Mouse (Mus musculus) liver, embryonic 11.5 days (tissue): ENCODE data around the gene Fitm2. TPM values are rescaled to one million over a fixed set of nuclear protein-coding genes. Genes with fewer than 3 reads are reported as not detected.

ENCODE experiments used
- ATAC-seq: fragments of 200-750 bp; cut with Nextera tagmentation; replicated peaks from 2 replicates; pipeline ENCODE4 v1.8.0; 2017; ENCODE audit warnings: moderate number of reproducible peaks, mild to moderate bottlenecking, moderate TSS enrichment, moderate library complexity; ENCODE audit not compliant: low FRiP score
- DNase-seq: peaks from one replicate; pipeline ENCODE4 v3.0.0-alpha.2; 2017; ENCODE audit warnings: low spot score
- H3K27ac ChIP-seq: fragments of 300-500 bp; sonication (generic); 2 replicates; pipeline ENCODE4 v1.5.1; 2014; ENCODE audit warnings: mild to moderate bottlenecking, low read depth, low read length, control low read depth
- H3K27me3 ChIP-seq: fragments of 300-500 bp; sonication (generic); replicated peaks from 2 replicates; pipeline ENCODE4 v1.6.1; 2014; ENCODE audit warnings: low read length, mixed read lengths; ENCODE audit not compliant: control insufficient read depth, insufficient read depth
- H3K36me3 ChIP-seq: fragments of 300-500 bp; sonication (generic); 2 replicates; pipeline ENCODE4 v1.6.1; 2014; ENCODE audit warnings: mild to moderate bottlenecking, low read length, moderate library complexity, mixed read lengths; ENCODE audit not compliant: control insufficient read depth, insufficient read depth
- H3K4me1 ChIP-seq: fragments of 300-500 bp; sonication (generic); replicated peaks from 2 replicates; pipeline ENCODE4 v1.6.1; 2014; ENCODE audit warnings: low read length, mixed read lengths; ENCODE audit not compliant: control insufficient read depth, insufficient read depth
- H3K4me2 ChIP-seq: fragments of 300-500 bp; sonication (generic); 2 replicates; pipeline ENCODE4 v1.6.1; 2014; ENCODE audit warnings: mild to moderate bottlenecking, control low read depth, moderate library complexity
- H3K4me3 ChIP-seq: fragments of 300-500 bp; sonication (generic); 2 replicates; pipeline ENCODE4 v1.5.1; 2014; ENCODE audit warnings: low read depth, low read length, control low read depth
- H3K9ac ChIP-seq: fragments of 300-500 bp; sonication (generic); 2 replicates; pipeline ENCODE4 v1.6.1; 2014; ENCODE audit warnings: low read depth, low read length, control low read depth
- H3K9me3 ChIP-seq: fragments of 300-500 bp; sonication (generic); 2 replicates; pipeline ENCODE4 v1.6.1; 2016; ENCODE audit warnings: low read length, inconsistent platforms, mixed read lengths; ENCODE audit not compliant: control insufficient read depth
- WGBS: fragments of 180-500 bp; shearing (Covaris S2); extraction: QIAGEN DNeasy Blood & Tissue Kit; methylation state at CpG from one replicate; pipeline ENCODE4 v1.1.7; 2014; 5-methylcytosine and 5-hydroxymethylcytosine counted together
- polyA plus RNA-seq: library from polyadenylated mRNA; unstranded; fragments of >200 nt; fragmentation: Nextera tagmentation; extraction: Ambion mirVana; gene quantifications from 2 replicates; pipeline ENCODE4 v1.2.1, GENCODE M21; 2014

Gene Fitm2
- polyA plus RNA-seq = 8.1 and 9.0 TPM in 2 replicates

DNA sequence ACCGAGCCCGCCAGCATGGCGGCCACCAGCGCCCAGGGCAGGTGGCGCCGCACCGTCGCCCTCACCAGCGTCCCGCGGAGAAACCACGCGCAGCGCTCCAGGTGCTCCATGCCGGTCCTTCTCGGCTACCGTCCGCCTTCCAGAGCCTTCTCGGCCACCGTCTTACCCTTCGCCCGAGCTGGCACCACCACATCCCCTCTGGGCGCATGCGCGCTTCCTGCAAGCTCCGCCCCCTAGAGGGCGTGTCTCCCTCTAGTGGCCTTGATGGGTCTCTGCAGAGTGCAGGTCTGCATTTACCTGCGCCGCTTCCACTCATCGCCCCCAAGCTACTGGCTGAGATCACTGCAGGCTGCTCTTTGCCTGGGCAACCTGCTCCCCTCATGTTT lies at the start of gene Fitm2:
Gene Fitm2, minus strand, starts transcription at position 164 of the 386 bp plus-strand sequence.
- DNase-seq (peak; percentile 94), ATAC-seq (peak; percentile 91)
- peaks cover 5% of the 10 kb centered on the region; the same call in 1 of the 2 replicates for H3K36me3 ChIP-seq
- 0 out of 2 replicates have a peak, but pooled peaks cover 1% of the 10 kb centered on the region for H3K27me3 ChIP-seq
- peak within 1 kb of the TSS; percentile 89 for H3K4me3 ChIP-seq
- peak within 1 kb of the TSS; percentile 91 for H3K4me2 ChIP-seq
- peak within 1 kb of the TSS; percentile 52 for H3K27ac ChIP-seq
- peak within 1 kb of the TSS; percentile 90 for H3K9ac ChIP-seq
- H3K9me3 ChIP-seq = no peaks in the 10 kb centered on the region
- H3K4me1 ChIP-seq = peaks cover 3% of the 10 kb centered on the region; the same call in 1 of the 2 replicates
- WGBS = under 1% methylated on average over 30 of the region's 30 CpGs

DNA sequence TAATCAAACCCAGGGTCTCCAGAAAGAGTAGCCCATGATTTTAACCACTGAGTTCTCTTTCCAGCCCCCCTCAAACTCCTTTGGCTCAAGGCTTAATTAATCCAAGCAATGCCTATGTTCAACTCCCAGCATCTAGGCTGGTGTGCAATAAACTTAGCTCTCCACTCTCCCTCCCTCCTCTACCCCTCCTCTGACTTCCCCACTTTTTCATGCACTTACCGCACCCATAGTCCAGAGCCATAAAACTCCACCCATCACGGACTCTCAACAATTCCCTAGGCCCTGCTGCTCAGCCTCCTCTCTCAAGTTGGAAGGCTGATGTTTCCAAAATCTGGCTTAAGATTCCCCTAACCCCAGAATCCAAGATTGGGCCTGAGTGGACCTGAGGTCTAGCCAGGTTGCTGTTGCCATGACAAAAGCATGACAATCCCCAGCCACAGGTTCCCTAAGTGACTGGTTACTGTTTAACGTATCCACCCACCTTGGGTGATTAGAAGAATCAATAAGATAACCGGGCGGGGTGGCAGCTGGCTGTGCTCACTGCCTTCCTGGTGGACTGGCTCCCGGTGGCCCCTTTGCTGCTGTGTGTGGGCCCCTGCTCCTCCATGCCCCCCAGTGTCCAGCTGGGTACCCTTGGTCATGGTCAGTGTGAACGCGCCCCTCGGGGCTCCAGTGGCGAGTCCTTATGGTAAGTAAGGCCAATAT lies 34.0 kb upstream of the Fitm2 start, which contains the start of gene Hnf4a:
Gene Hnf4a, plus strand, starts transcription at position 509 of the 705 bp plus-strand sequence.
- Histone ChIP-seq H3K4me1 (no peaks in the 10 kb centered on the region), H3K9ac (peak within 1 kb of the TSS; percentile 7; the same call in 1 of the 2 replicates), H3K4me2 (peak within 1 kb of the TSS; percentile 28), H3K36me3 (no peaks in the 10 kb centered on the region), H3K4me3 (peak within 1 kb of the TSS; percentile 41), H3K27me3 (no peaks in the 10 kb centered on the region), H3K9me3 (no peaks in the 10 kb centered on the region), H3K27ac (no peak within 1 kb of the TSS)
- DNase-seq (no peak), ATAC-seq (peak; percentile 34; the same call in 1 of the 2 replicates)
- WGBS = 63% methylated on average over 10 of the region's 10 CpGs

DNA sequence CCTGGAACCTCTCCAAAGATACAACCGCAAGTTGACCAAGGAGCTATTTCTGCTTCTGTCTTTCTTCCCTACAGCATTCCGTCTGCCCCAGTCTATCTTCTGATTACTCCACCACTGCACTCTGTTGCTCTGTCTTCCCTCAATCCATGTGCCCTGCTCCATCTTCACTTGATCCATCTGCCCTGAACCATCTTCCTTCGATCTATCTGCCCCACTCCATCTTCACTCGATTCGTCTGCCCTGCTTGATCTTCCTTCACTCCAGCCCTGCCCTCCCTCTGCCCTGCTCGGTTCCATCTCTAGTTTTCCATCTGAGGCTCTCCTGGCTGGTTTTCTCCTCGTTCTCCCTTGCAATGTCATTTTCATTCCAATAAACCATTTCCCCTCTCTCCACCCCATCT lies 30.8 kb upstream of the Fitm2 start:
- Histone ChIP-seq H3K36me3 (no peaks in the 10 kb centered on the region), H3K4me1 (no peaks in the 10 kb centered on the region), H3K4me3 (no peak overlapping the region), H3K9ac (no peak overlapping the region), H3K9me3 (no peaks in the 10 kb centered on the region), H3K4me2 (no peak overlapping the region), H3K27ac (no peak overlapping the region), H3K27me3 (no peaks in the 10 kb centered on the region)
- no peak for DNase-seq
- 76% methylated on average over 7 of the region's 7 CpGs for WGBS
- ATAC-seq = no peak

DNA sequence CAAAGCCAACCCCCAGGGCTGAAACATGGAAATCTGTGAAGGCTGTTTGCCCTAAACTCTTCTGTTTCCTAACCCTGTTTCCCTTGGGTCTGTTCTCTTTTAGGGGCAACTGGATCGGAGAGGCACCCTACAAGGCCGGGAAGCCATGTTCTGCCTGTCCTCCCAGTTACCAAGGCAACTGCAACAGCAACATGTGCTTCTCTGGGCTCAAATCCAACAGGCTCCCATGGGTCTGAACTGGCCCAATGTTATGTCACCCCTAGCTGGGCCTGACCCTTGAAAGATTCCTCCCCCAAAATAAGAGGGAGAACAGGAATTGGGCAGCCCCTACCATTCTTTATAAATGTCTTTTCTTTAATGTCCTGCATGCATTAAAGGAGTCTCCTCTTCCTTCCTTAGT lies 29.8 kb upstream of the Fitm2 start:
- H3K27me3 ChIP-seq = no peaks in the 10 kb centered on the region
- H3K4me1 ChIP-seq = no peaks in the 10 kb centered on the region
- H3K27ac ChIP-seq = no peak overlapping the region
- no peaks in the 10 kb centered on the region for H3K9me3 ChIP-seq
- DNase-seq (no peak), ATAC-seq (no peak)
- no peaks in the 10 kb centered on the region for H3K36me3 ChIP-seq
- 79% methylated on average over 2 of the region's 2 CpGs for WGBS
- no peak overlapping the region for H3K9ac ChIP-seq
- H3K4me3 ChIP-seq = no peak overlapping the region
- H3K4me2 ChIP-seq = no peak overlapping the region

DNA sequence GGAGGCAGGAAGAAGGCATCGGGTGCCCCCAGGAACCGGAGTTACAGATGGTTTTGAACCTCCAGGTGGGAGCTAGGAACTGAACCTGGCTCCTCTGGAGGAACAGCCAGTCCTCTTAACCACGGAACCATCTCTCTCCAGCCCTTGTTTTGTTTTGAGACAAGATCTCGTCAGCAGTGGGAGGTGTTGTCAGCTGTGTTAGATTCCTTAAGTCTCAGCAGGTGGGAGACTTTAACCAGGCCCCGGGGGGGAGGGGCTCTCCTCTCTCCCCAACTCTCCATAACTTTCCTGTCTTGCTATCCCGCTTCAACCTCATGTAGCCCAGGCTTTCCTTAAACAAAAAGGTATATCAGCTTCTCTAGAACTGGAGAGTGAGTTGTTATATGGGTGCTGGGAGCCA lies 22.0 kb upstream of the Fitm2 start:
- no peak overlapping the region for H3K27ac ChIP-seq
- H3K9me3 ChIP-seq = no peaks in the 10 kb centered on the region
- H3K4me3 ChIP-seq = no peak overlapping the region
- no peak for DNase-seq
- H3K9ac ChIP-seq = no peak overlapping the region
- no peaks in the 10 kb centered on the region for H3K36me3 ChIP-seq
- H3K4me1 ChIP-seq = no peaks in the 10 kb centered on the region
- ATAC-seq = no peak
- no peak overlapping the region for H3K4me2 ChIP-seq
- H3K27me3 ChIP-seq = no peaks in the 10 kb centered on the region
- WGBS = 22% methylated on average over 6 of the region's 6 CpGs

DNA sequence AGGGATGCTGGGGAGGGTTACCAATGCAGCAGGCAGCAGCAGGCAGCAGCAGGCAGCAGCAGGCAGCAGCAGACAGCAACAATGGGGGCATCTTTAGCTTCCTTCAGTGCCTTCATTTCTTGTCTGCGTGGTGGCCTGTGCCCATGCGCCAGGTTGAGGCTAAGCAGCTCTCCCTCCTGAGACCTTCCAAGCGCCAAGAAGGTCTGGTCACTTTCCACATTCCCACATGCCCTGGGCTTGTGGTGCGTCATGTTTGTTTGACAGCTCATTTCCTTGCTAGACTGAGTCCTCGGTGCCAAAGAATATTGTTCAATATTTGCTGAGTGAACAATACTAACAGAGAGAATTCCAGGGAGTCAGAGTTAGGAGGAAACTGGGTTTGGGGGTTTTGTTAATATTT lies 21.5 kb upstream of the Fitm2 start:
- Histone ChIP-seq H3K27ac (no peak overlapping the region), H3K27me3 (no peaks in the 10 kb centered on the region), H3K36me3 (no peaks in the 10 kb centered on the region), H3K4me1 (no peaks in the 10 kb centered on the region), H3K9me3 (no peaks in the 10 kb centered on the region), H3K4me2 (no peak overlapping the region), H3K9ac (no peak overlapping the region), H3K4me3 (no peak overlapping the region)
- WGBS = 46% methylated on average over 5 of the region's 5 CpGs
- DNase-seq (no peak), ATAC-seq (no peak)

DNA sequence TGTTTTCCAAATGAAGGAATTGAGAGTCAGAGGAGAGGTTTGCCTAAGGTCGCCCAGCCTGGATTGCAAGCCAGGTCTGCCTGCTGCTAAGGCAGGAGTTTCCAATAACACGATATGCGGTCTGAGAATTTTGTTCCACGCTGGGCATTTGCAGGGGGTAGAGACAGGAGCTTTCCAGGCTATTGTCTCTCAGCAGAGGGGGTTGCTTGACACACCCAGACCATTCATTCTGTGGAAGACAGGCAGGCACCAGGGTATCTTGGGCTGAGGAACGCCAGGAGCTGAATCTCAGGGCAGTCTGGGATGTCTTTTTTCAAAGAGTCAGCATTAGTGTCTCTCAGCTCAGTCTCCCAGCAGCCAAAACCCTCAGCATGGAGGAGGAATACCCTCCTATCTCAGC lies 20.6 kb upstream of the Fitm2 start:
- 41% methylated on average over 5 of the region's 5 CpGs for WGBS
- ATAC-seq (no peak), DNase-seq (no peak)
- no peak overlapping the region for H3K9ac ChIP-seq
- H3K4me2 ChIP-seq = no peak overlapping the region
- H3K27me3 ChIP-seq = no peaks in the 10 kb centered on the region
- H3K9me3 ChIP-seq = no peaks in the 10 kb centered on the region
- no peaks in the 10 kb centered on the region for H3K36me3 ChIP-seq
- no peak overlapping the region for H3K4me3 ChIP-seq
- H3K27ac ChIP-seq = no peak overlapping the region
- H3K4me1 ChIP-seq = no peaks in the 10 kb centered on the region

DNA sequence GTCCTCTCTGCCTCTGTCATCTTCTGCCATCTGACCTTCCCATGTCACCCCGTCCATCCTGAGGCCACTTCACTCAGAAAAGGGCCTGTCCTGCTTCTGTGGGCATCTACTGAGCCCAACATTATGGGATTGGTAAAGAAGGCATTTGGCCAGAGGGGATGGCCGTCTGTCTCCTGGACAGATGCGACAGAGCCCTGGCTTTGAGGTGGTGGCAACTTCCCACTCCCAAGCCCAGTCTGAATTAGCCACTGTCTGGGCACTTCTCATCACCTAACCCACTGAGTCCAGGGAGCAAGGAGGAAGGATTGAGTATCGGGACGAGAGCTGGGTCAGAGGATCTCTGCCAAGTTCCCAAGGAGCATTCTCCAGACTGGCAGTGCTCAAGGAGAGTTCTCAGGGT lies 19.6 kb upstream of the Fitm2 start, which contains the start of gene R3hdml:
Gene R3hdml, plus strand, starts transcription at position 301 of the 400 bp plus-strand sequence.
- ATAC-seq = no peak
- H3K27me3 ChIP-seq = no peaks in the 10 kb centered on the region
- DNase-seq = no peak
- H3K36me3 ChIP-seq = no peaks in the 10 kb centered on the region
- 73% methylated on average over 5 of the region's 5 CpGs for WGBS
- no peak within 1 kb of the TSS for H3K27ac ChIP-seq
- no peak within 1 kb of the TSS for H3K4me3 ChIP-seq
- no peak within 1 kb of the TSS for H3K4me2 ChIP-seq
- H3K9me3 ChIP-seq = no peaks in the 10 kb centered on the region
- H3K4me1 ChIP-seq = no peaks in the 10 kb centered on the region
- H3K9ac ChIP-seq = no peak within 1 kb of the TSS

DNA sequence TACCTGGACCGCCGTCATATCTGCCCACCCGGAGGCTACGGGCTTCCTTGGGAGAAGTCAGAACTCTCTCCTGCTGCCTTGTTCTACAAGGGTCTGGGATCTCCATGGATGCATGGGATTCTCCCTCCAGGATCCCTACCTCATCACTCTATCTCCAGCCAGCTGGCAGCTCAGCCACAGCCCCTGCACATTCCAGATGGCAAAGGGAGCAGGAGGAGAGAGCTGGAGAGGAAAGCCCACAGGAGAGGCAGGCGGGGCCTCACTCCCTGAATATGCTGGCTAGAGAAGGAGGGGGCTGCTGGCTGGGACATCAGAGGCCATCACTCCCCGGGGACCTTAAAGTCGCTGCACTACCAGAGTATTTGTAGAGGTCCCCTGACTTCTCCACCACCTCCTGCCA lies 18.9 kb upstream of the Fitm2 start:
- 57% methylated on average over 7 of the region's 7 CpGs for WGBS
- no peaks in the 10 kb centered on the region for H3K36me3 ChIP-seq
- no peak for DNase-seq

More for the DNA sequence above, 18.9 kb upstream of the Fitm2 start:
- no peak overlapping the region for H3K9ac ChIP-seq
- no peak for ATAC-seq
- no peak overlapping the region for H3K4me3 ChIP-seq
- no peaks in the 10 kb centered on the region for H3K4me1 ChIP-seq
- H3K27me3 ChIP-seq = no peaks in the 10 kb centered on the region
- no peak overlapping the region for H3K4me2 ChIP-seq
- no peak overlapping the region for H3K27ac ChIP-seq
- no peaks in the 10 kb centered on the region for H3K9me3 ChIP-seq
